Mouse (Mus musculus): ENCODE measurements at regions not wholly inside any gene's neighbourhood (a gene's known extent, or its start where the extent isn't known, plus 50 kb on each side); places are given as distances from the start of the nearest gene placed in this dataset.

DNA sequence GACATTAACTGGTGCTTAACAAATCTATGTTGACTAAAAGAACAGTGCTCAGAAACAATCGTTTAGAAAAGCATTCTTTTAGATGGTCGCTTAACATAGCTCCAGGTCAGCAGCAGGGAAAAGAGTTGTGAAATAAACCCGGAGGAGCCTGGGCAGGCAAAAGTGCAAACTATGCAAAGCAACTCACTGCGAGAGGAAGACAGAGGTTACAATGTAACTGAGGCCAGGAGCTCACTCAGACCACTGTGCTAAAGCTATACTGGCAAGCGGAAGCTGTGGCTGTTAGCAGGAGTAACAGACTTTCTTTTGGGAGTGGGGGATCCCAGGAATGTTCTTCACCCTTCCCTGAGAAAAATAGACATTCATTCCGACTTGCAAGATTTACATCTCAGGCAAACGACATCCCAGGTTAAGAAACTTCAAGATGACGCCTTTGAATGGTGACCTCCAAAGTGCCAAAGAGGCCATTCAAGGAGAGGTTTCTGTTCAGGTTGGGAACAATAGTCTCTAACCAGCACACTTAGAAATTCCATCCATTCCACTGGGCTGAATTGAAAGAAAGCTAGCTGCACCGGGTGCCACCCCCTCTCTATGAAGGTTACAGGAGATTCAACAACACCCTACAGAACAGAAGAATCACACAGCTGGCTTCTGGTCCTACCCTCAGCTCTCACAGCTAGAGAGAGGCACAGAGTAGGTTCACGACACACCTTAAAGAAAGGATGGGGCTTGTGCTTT is 94.7 kb upstream of the Adgrl2 start:
- Histone ChIP-seq H3K4me1 (replicated peaks; ENCODE audit: control insufficient read depth, insufficient read depth, low read length) (peaks cover 10% of the 10 kb centered on the region; the same call in 1 of the 2 replicates), H3K9ac (ENCODE audit: low read depth, low read length) (no peak overlapping the region), H3K27me3 (replicated peaks; ENCODE audit: control insufficient read depth, insufficient read depth, low read length) (0 out of 2 replicates have a peak, but pooled peaks cover 2% of the 10 kb centered on the region), H3K4me3 (ENCODE audit: low read depth, low read length) (no peak overlapping the region), H3K36me3 (ENCODE audit: control insufficient read depth, insufficient read depth, low read length) (no peaks in the 10 kb centered on the region), H3K4me2 (no peak overlapping the region), H3K9me3 (ENCODE audit: control insufficient read depth, low read length) (no peaks in the 10 kb centered on the region), H3K27ac (ENCODE audit: low read depth, low read length) (peak overlapping the region; percentile 32; the same call in 1 of the 2 replicates)
- WGBS, result 60% methylated on average over 10 of the region's 10 CpGs
- no peak for DNase-seq (ENCODE audit: low spot score)
- no peak; the same call in 1 of the 2 replicates for ATAC-seq (replicated peaks; ENCODE audit: low FRiP score)

DNA sequence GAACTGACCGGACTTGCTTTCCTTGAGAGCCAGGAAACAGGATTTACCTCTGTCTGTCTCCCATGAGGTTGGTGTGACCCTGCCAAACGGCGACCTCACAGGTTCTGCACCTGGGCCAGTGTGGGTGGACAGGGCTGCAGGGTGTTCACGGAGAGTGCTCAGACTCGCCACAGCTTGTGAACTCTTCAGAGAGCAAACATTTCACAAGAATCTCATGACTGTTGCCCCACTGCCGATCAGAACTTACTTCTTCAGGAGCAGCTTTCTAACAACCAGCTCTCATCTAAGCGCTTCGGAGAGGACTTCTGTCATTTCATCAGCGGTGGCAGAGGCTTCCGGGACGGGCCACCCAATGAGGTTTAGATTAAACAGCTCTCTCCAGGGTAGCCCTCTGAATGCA is 93.0 kb upstream of the Adgrl2 start:
- Histone ChIP-seq H3K36me3 (ENCODE audit: control insufficient read depth, insufficient read depth, low read length) (no peaks in the 10 kb centered on the region), H3K4me3 (ENCODE audit: low read depth, low read length) (no peak overlapping the region), H3K9ac (ENCODE audit: low read depth, low read length) (no peak overlapping the region), H3K27me3 (replicated peaks; ENCODE audit: control insufficient read depth, insufficient read depth, low read length) (0 out of 2 replicates have a peak, but pooled peaks cover 2% of the 10 kb centered on the region), H3K27ac (ENCODE audit: low read depth, low read length) (no peak overlapping the region), H3K4me1 (replicated peaks; ENCODE audit: control insufficient read depth, insufficient read depth, low read length) (peaks cover 5% of the 10 kb centered on the region; the same call in 1 of the 2 replicates), H3K4me2 (peak overlapping the region; percentile 19), H3K9me3 (ENCODE audit: control insufficient read depth, low read length) (no peaks in the 10 kb centered on the region)
- DNase-seq (ENCODE audit: low spot score), result no peak
- WGBS, result 48% methylated on average over 11 of the region's 11 CpGs
- no peak for ATAC-seq (replicated peaks; ENCODE audit: low FRiP score)

DNA sequence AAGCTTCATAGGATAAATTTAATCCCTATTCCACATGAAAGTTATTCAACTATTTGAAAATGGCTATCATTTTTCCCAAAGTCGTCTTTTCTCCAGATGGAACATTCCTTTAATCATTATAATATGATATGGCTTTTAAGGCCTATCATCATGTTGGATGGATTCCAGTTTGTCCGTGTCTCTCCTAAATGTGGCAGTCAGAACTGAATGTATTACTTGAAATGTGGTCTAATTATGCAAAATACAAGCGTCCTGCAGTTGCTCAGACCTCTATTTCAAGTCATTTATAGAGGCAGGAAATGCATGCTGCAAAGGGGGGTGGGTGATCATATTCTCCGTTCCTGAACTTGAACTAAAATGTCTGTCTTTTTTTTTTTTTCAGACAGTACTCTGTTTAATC is 88.5 kb upstream of the Adgrl2 start:
- Histone ChIP-seq H3K4me2 (no peak overlapping the region), H3K4me3 (ENCODE audit: low read depth, low read length) (no peak overlapping the region), H3K4me1 (replicated peaks; ENCODE audit: control insufficient read depth, insufficient read depth, low read length) (0 out of 2 replicates have a peak, but pooled peaks cover 3% of the 10 kb centered on the region), H3K36me3 (ENCODE audit: control insufficient read depth, insufficient read depth, low read length) (no peaks in the 10 kb centered on the region), H3K9ac (ENCODE audit: low read depth, low read length) (no peak overlapping the region), H3K9me3 (ENCODE audit: control insufficient read depth, low read length) (no peaks in the 10 kb centered on the region), H3K27me3 (replicated peaks; ENCODE audit: control insufficient read depth, insufficient read depth, low read length) (no peaks in the 10 kb centered on the region), H3K27ac (ENCODE audit: low read depth, low read length) (no peak overlapping the region)
- ATAC-seq (replicated peaks; ENCODE audit: low FRiP score) (no peak), DNase-seq (ENCODE audit: low spot score) (no peak)
- WGBS, result 64% methylated on average over 4 of the region's 4 CpGs

DNA sequence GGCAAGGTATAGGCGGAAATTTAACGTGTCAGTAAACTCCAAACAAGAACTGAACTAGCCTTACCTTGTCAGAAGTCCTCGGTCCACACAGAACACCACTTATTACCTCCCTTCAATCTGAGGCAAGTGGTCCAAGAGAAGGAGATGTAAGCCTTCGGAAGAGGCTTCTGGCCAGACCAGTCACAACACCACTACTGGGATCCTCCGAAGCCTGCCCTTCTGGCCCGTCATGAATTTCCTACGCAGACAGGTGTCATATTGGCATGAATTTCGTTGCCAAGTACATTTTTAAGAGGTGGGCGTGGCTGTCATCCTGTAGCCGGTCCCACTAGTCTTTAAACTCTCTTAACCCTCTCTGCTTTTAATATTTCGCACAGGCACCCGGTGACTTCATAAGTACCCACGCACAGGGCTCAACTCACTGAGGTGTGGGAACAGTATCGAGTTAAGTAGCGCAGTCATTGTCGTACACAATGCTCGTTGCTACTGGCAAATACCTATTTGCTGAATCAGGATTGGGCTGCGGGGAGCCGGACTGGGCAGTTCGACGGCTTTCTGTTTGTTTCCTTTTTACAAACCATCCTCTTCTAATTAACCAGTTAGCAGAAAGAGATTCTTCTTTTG is 86.7 kb upstream of the Adgrl2 start:
- no peak for ATAC-seq (replicated peaks; ENCODE audit: low FRiP score)
- H3K27ac ChIP-seq (ENCODE audit: low read depth, low read length), result no peak overlapping the region
- DNase-seq (ENCODE audit: low spot score), result no peak
- no peaks in the 10 kb centered on the region for H3K4me1 ChIP-seq (replicated peaks; ENCODE audit: control insufficient read depth, insufficient read depth, low read length)
- H3K4me3 ChIP-seq (ENCODE audit: low read depth, low read length), result no peak overlapping the region
- no peak overlapping the region for H3K9ac ChIP-seq (ENCODE audit: low read depth, low read length)
- no peaks in the 10 kb centered on the region for H3K27me3 ChIP-seq (replicated peaks; ENCODE audit: control insufficient read depth, insufficient read depth, low read length)
- H3K36me3 ChIP-seq (ENCODE audit: control insufficient read depth, insufficient read depth, low read length), result no peaks in the 10 kb centered on the region
- no peaks in the 10 kb centered on the region for H3K9me3 ChIP-seq (ENCODE audit: control insufficient read depth, low read length)
- 69% methylated on average over 21 of the region's 21 CpGs for WGBS
- no peak overlapping the region for H3K4me2 ChIP-seq

DNA sequence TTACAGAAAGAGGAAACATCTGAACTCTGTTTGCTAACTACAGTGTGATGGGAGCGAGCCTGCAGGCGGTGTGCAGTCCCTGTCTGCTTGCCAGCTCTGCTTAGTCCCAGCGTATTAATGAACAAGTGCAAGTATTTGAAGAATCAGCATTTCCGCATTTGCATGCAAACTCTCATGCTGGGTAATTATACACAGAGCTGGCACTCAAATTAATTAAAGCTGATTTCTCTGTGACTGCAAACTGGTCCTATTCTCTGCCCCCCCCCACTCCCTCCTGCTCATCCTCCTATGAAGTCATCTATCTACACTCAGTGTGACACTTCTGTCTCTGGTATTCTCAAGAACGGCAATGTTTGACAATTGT is 85.1 kb upstream of the Adgrl2 start:
- Histone ChIP-seq H3K4me2 (no peak overlapping the region), H3K36me3 (ENCODE audit: control insufficient read depth, insufficient read depth, low read length) (no peaks in the 10 kb centered on the region), H3K27me3 (replicated peaks; ENCODE audit: control insufficient read depth, insufficient read depth, low read length) (no peaks in the 10 kb centered on the region), H3K9ac (ENCODE audit: low read depth, low read length) (no peak overlapping the region), H3K27ac (ENCODE audit: low read depth, low read length) (no peak overlapping the region), H3K4me1 (replicated peaks; ENCODE audit: control insufficient read depth, insufficient read depth, low read length) (no peaks in the 10 kb centered on the region), H3K9me3 (ENCODE audit: control insufficient read depth, low read length) (no peaks in the 10 kb centered on the region), H3K4me3 (ENCODE audit: low read depth, low read length) (no peak overlapping the region)
- no peak for ATAC-seq (replicated peaks; ENCODE audit: low FRiP score)
- no peak for DNase-seq (ENCODE audit: low spot score)
- 83% methylated on average over 5 of the region's 5 CpGs for WGBS

DNA sequence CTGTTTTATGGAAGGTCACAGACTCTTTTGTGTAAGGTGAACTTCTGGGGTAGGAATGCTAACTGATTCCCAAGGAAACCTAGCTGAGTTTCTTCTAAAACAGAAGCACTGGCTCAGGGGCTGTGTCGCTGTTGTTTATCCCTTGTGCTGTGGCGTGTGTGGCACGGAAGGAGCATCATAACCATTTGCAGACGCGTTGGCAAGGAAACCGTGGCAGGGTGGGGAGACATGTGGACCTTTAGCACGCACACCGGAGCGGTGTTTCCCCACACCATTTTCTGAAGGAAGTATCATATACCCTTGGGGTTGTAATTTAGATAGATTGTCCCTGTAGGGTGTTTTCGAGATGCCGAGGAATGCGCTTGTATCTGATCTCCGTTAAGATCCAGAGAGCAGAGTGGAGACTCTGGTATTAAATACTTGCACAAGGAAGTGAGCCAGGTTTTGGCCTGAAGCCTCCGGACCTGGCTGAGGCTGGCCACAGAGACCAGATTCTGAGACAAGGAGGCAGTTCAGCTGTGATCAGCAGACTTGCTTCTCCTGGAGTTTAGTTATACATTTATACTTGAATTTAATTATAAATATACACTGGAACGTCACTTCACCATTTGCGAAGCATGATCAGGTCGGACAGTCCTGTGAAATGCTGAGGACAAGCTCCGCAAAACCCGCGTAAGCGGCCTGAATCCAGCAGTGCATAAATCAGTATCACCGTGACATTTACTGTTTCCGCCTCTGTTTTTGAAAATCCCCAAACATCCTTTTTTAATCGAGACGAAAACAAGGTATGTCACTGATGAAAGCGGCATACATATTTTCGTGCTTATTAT is 84.5 kb upstream of the Adgrl2 start:
- ATAC-seq (replicated peaks; ENCODE audit: low FRiP score) (no peak), DNase-seq (ENCODE audit: low spot score) (no peak)
- H3K36me3 ChIP-seq (ENCODE audit: control insufficient read depth, insufficient read depth, low read length), result no peaks in the 10 kb centered on the region

DNA sequence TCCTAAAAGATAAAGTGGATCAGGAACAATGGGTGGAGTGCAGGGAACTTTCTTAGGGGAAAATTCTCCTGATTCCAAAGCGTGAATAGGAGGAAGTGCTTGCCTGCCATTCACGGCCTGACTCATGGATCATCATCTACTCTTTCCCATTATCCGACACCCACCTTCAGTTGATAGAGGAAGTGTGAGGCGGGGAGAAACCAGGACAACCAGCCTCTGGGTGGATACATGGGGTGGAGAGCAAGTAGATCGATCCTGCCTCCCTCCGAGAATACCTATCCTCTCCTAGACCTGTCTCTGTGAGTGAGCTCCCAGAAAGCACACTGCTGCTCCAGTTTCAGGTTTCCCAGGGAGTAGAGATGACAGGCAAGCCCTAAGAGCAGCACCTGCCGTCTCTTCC is 79.8 kb upstream of the Adgrl2 start:
- no peak for ATAC-seq (replicated peaks; ENCODE audit: low FRiP score)
- no peak overlapping the region for H3K9ac ChIP-seq (ENCODE audit: low read depth, low read length)
- H3K9me3 ChIP-seq (ENCODE audit: control insufficient read depth, low read length), result no peaks in the 10 kb centered on the region
- H3K4me3 ChIP-seq (ENCODE audit: low read depth, low read length), result no peak overlapping the region
- WGBS, result 52% methylated on average over 7 of the region's 7 CpGs
- H3K36me3 ChIP-seq (ENCODE audit: control insufficient read depth, insufficient read depth, low read length), result no peaks in the 10 kb centered on the region
- H3K4me1 ChIP-seq (replicated peaks; ENCODE audit: control insufficient read depth, insufficient read depth, low read length), result no peaks in the 10 kb centered on the region
- no peak for DNase-seq (ENCODE audit: low spot score)
- no peak overlapping the region for H3K4me2 ChIP-seq
- H3K27ac ChIP-seq (ENCODE audit: low read depth, low read length), result no peak overlapping the region
- no peaks in the 10 kb centered on the region for H3K27me3 ChIP-seq (replicated peaks; ENCODE audit: control insufficient read depth, insufficient read depth, low read length)

More for the DNA sequence above, 84.5 kb upstream of the Adgrl2 start:
- Histone ChIP-seq H3K27ac (ENCODE audit: low read depth, low read length) (no peak overlapping the region), H3K4me3 (ENCODE audit: low read depth, low read length) (no peak overlapping the region), H3K4me2 (no peak overlapping the region), H3K9me3 (ENCODE audit: control insufficient read depth, low read length) (no peaks in the 10 kb centered on the region), H3K27me3 (replicated peaks; ENCODE audit: control insufficient read depth, insufficient read depth, low read length) (no peaks in the 10 kb centered on the region), H3K9ac (ENCODE audit: low read depth, low read length) (no peak overlapping the region), H3K4me1 (replicated peaks; ENCODE audit: control insufficient read depth, insufficient read depth, low read length) (no peaks in the 10 kb centered on the region)
- 85% methylated on average over 27 of the region's 27 CpGs for WGBS

DNA sequence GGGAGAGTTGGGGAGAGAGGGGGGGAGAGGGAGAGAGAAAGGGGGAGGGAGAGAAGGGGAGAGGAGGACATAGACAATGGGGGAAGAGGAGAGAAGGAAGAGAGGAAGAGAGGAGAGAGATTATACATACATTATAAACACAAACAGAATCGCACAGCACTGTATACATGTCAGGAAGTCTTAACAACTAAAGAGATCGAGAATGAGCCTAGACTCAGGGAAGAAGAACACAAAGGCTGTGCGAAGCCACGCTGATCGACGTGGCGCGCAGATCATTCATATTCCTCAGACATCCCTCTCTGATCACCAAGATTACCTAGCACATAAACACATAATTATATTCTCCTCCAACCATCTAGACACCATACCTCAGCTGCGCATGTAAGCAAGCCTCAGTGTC is 79.1 kb upstream of the Adgrl2 start:
- ATAC-seq (replicated peaks; ENCODE audit: low FRiP score), result no peak
- no peak overlapping the region for H3K4me2 ChIP-seq
- 82% methylated on average over 9 of the region's 9 CpGs for WGBS
- no peaks in the 10 kb centered on the region for H3K4me1 ChIP-seq (replicated peaks; ENCODE audit: control insufficient read depth, insufficient read depth, low read length)
- no peaks in the 10 kb centered on the region for H3K9me3 ChIP-seq (ENCODE audit: control insufficient read depth, low read length)
- H3K9ac ChIP-seq (ENCODE audit: low read depth, low read length), result no peak overlapping the region
- no peak for DNase-seq (ENCODE audit: low spot score)
- H3K27me3 ChIP-seq (replicated peaks; ENCODE audit: control insufficient read depth, insufficient read depth, low read length), result no peaks in the 10 kb centered on the region
- no peak overlapping the region for H3K4me3 ChIP-seq (ENCODE audit: low read depth, low read length)
- H3K27ac ChIP-seq (ENCODE audit: low read depth, low read length), result no peak overlapping the region
- no peaks in the 10 kb centered on the region for H3K36me3 ChIP-seq (ENCODE audit: control insufficient read depth, insufficient read depth, low read length)
